Mouse (Mus musculus) kidney, embryonic 14.5 days (tissue): ENCODE measurements at regions not wholly inside any gene's neighbourhood (a gene's known extent, or its start where the extent isn't known, plus 50 kb on each side); places are given as distances from the start of the nearest gene placed in this dataset.

Experiments
- ATAC-seq: fragments of 200-750 bp; cut with Nextera tagmentation; 2 replicates; pipeline ENCODE4 v1.8.0; 2017; ENCODE audit warnings: moderate number of reproducible peaks, mild to moderate bottlenecking, moderate TSS enrichment, moderate library complexity; ENCODE audit not compliant: low FRiP score, low TSS enrichment
- H3K27ac ChIP-seq: fragments of 300-500 bp; sonication (generic); 2 replicates; pipeline ENCODE4 v1.5.1; 2014; ENCODE audit warnings: low read depth, mild to moderate bottlenecking, low read length, moderate library complexity, mixed read lengths
- H3K27me3 ChIP-seq: fragments of 300-500 bp; sonication (generic); 2 replicates; pipeline ENCODE4 v1.6.1; 2014; ENCODE audit warnings: mild to moderate bottlenecking, low read length; ENCODE audit not compliant: control insufficient read depth, insufficient read depth
- H3K36me3 ChIP-seq: fragments of 300-500 bp; sonication (generic); 2 replicates; pipeline ENCODE4 v1.6.1; 2014; ENCODE audit warnings: low read length, mixed read lengths; ENCODE audit not compliant: control insufficient read depth, insufficient read depth
- H3K4me1 ChIP-seq: fragments of 300-500 bp; sonication (generic); 2 replicates; pipeline ENCODE4 v1.6.1; 2014; ENCODE audit warnings: low read length, mixed read lengths; ENCODE audit not compliant: control insufficient read depth, insufficient read depth
- H3K4me2 ChIP-seq: fragments of 300-500 bp; sonication (generic); replicated peaks from 2 replicates; pipeline ENCODE4 v1.6.1; 2014; ENCODE audit warnings: low read depth, mild to moderate bottlenecking, low read length
- H3K4me3 ChIP-seq: fragments of 300-500 bp; sonication (generic); 2 replicates; pipeline ENCODE4 v1.5.1; 2014; ENCODE audit warnings: mild to moderate bottlenecking, low read length
- H3K9ac ChIP-seq: fragments of 300-500 bp; sonication (generic); 2 replicates; pipeline ENCODE4 v1.6.1; 2014; ENCODE audit warnings: low read depth, mild to moderate bottlenecking, low read length, moderate library complexity
- H3K9me3 ChIP-seq: fragments of 300-500 bp; sonication (generic); 2 replicates; pipeline ENCODE4 v1.6.1; 2016; ENCODE audit warnings: low read length; ENCODE audit not compliant: control insufficient read depth
- WGBS: fragments of 180-500 bp; shearing (Covaris S2); extraction: QIAGEN DNeasy Blood & Tissue Kit; methylation state at CpG from one replicate; pipeline ENCODE4 v1.1.7; 2014; 5-methylcytosine and 5-hydroxymethylcytosine counted together

DNA sequence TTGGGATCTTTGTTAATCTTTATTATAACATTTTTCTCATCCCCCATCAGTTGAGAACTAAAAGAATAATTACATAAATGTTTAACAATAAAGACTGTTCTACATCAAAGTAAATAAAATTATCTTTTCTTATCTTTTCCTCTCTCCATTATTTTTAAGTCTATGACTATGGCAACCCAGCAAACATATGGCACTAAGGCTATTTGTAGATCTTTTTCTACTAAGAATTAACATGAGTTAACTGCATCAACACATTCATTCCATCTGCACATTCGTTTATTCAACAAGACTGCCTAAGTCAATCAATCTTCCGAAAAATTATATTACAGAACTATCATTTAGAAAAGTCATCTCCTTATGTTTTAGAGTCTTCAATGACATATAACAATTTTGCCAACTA is 300.1 kb downstream of the Lipi start:
- Histone ChIP-seq H3K4me1 (no peaks in the 10 kb centered on the region), H3K4me3 (no peak overlapping the region), H3K4me2 (no peak overlapping the region), H3K27ac (no peak overlapping the region), H3K36me3 (no peaks in the 10 kb centered on the region), H3K9me3 (no peaks in the 10 kb centered on the region), H3K27me3 (no peaks in the 10 kb centered on the region), H3K9ac (no peak overlapping the region)
- 84% methylated on average over 2 of the region's 2 CpGs for WGBS
- no peak for ATAC-seq

DNA sequence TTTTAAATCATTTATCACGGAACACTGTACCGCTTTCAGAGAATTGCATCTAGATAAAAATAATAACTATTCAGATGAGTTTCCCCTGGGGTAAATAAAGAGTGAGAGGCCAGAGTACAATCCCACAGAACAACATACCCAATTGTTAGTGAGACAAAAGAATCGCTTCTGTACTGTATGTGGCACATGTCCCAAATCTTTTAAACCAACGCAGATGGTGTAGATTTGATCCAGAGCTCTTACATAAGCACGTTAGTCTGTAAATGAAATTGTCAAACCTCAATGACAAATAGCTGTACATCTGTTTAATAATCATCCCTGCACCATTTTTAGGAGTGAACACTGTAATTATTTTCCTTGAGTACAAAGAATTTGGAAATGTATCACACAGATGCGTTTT is 322.0 kb downstream of the Lipi start:
- Histone ChIP-seq H3K27ac (no peak overlapping the region), H3K9me3 (no peaks in the 10 kb centered on the region), H3K36me3 (no peaks in the 10 kb centered on the region), H3K9ac (no peak overlapping the region), H3K27me3 (no peaks in the 10 kb centered on the region), H3K4me1 (no peaks in the 10 kb centered on the region), H3K4me2 (no peak overlapping the region), H3K4me3 (no peak overlapping the region)
- 91% methylated on average over 6 of the region's 6 CpGs for WGBS
- ATAC-seq = no peak

DNA sequence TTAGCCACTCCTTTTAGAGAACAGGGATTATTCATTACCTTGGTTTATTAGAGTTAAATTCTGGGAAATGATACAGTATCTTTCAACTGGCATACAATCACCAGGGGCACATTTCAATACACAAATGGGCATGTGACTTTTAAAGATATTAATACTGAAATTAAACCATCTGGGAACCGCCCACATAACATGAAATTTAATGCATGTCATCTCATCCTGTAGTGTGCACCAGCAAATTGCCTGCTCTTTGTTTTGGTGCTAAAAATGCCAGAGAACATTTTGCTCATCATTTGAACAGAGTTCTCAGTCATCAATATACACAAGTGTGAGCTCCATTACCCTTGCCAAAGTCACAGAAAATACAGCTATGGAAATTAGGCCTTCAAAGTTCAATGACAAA is 330.9 kb downstream of the Lipi start:
- no peaks in the 10 kb centered on the region for H3K36me3 ChIP-seq
- no peak overlapping the region for H3K9ac ChIP-seq
- no peak overlapping the region for H3K4me2 ChIP-seq
- no peak overlapping the region for H3K4me3 ChIP-seq
- no peak overlapping the region for H3K27ac ChIP-seq
- no peaks in the 10 kb centered on the region for H3K9me3 ChIP-seq
- WGBS = 80% methylated on average over 1 of the region's 1 CpGs
- ATAC-seq = no peak
- no peaks in the 10 kb centered on the region for H3K27me3 ChIP-seq
- no peaks in the 10 kb centered on the region for H3K4me1 ChIP-seq

DNA sequence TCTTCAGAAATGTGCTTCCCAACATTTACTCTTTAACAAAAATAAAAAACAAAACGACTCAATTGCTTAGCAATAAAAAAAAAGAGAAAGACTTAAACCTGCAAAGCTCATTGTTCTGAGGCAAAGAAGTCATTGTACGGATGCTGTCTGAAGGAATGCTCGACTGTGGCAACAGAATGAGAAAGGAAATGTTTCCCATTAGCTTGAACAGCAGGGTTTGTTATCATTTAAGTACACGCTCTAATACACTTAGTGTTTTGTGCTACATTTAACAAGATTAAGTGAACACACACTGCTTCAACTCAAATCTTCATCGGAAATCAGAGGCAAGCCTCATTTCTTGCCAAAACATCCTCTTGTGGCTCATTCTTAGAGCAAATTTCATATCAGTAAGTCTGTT is 336.7 kb downstream of the Lipi start:
- Histone ChIP-seq H3K4me3 (no peak overlapping the region), H3K27me3 (no peaks in the 10 kb centered on the region), H3K9me3 (no peaks in the 10 kb centered on the region), H3K36me3 (no peaks in the 10 kb centered on the region), H3K9ac (no peak overlapping the region), H3K4me1 (no peaks in the 10 kb centered on the region), H3K27ac (no peak overlapping the region), H3K4me2 (no peak overlapping the region)
- no peak for ATAC-seq
- WGBS = 59% methylated on average over 5 of the region's 5 CpGs

DNA sequence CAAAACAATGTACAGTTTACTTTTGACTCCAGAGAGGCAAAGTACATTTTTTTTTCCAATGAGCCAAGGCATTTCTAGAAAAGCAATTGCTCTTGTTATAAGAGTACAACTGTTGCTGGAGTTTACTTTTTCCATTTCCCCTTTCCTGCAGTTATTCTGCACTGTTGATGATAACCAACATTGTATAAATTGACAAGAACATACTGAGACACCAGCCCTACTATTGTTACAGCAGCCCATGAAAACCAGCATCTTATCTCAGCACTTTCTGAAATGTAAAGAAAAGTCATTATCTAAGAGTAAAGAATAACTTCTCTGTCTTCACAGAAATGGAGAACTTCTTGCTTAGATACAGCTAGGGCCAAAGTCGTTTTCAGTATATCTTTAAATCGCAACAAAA is 345.5 kb downstream of the Lipi start:
- ATAC-seq = no peak
- Histone ChIP-seq H3K4me1 (no peaks in the 10 kb centered on the region), H3K9ac (no peak overlapping the region), H3K4me2 (no peak overlapping the region), H3K9me3 (no peaks in the 10 kb centered on the region), H3K4me3 (no peak overlapping the region), H3K36me3 (no peaks in the 10 kb centered on the region), H3K27ac (no peak overlapping the region), H3K27me3 (no peaks in the 10 kb centered on the region)
- WGBS = 90% methylated on average over 2 of the region's 2 CpGs

DNA sequence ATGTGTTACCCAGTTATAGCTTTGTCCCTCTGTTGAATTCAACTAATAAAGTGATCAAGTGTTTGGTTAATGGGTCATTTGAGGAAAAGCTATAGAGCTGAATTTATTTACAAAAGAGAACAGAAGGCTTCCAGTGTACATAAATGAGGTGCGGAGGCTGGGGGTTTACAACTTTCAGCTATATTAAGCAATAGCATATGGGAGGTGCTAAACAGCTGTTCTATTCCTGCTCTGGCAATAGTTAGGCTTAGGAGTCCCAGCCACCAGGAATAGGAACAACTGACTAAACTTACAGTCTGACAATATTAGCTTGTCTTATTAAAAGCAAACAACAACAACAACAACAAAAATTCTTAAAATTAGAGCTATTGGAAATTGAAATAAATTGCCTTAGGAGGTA is 353.7 kb downstream of the Lipi start:
- Histone ChIP-seq H3K36me3 (no peaks in the 10 kb centered on the region), H3K9ac (no peak overlapping the region), H3K27ac (no peak overlapping the region), H3K27me3 (no peaks in the 10 kb centered on the region), H3K4me1 (no peaks in the 10 kb centered on the region), H3K9me3 (no peaks in the 10 kb centered on the region), H3K4me2 (no peak overlapping the region), H3K4me3 (no peak overlapping the region)
- WGBS = 87% methylated on average over 1 of the region's 1 CpGs
- ATAC-seq = no peak

DNA sequence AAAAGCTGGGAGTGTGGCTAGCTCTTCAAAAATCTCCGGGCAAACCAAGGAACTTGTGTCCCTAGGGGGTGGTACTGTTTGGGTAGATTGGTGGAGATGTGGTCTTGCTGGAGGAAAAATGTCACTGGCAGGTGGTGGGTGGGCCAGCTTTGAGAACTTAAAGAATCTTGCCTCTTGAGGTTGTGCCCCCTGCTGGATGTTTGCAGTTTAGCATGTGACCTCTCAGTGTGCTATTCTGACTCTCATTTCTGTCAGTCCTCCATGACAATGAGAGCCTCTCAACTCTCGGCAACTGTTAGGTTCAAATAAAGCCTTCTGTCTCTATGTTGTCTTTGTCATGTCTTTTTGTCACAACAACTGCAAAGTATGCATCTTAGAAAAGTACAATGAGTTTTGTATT is 392.5 kb downstream of the Lipi start:
- WGBS = 82% methylated on average over 2 of the region's 2 CpGs
- Histone ChIP-seq H3K9ac (no peak overlapping the region), H3K27ac (no peak overlapping the region), H3K27me3 (no peaks in the 10 kb centered on the region), H3K4me1 (no peaks in the 10 kb centered on the region), H3K36me3 (no peaks in the 10 kb centered on the region), H3K4me3 (no peak overlapping the region), H3K4me2 (no peak overlapping the region), H3K9me3 (no peaks in the 10 kb centered on the region)
- ATAC-seq = no peak

DNA sequence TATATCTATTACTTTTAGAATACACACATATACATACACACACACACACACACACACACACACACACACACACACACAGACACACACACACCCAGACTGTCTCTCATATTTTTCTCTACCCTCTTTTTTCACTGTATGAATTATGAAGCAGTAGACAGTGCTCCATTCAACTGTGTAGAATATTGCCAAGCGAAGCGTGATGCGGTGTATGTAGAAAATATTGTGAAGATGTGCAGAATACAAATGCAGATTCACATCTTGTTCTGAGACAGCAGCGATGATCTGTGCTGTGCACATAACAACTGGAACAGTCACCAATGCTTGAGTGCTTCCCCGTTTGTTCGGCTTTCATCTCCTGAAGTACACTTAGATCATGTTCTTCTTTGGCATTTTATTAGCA is 395.5 kb downstream of the Lipi start:
- Histone ChIP-seq H3K4me1 (no peaks in the 10 kb centered on the region), H3K27me3 (no peaks in the 10 kb centered on the region), H3K9me3 (no peaks in the 10 kb centered on the region), H3K27ac (no peak overlapping the region), H3K4me2 (no peak overlapping the region), H3K36me3 (no peaks in the 10 kb centered on the region), H3K9ac (no peak overlapping the region), H3K4me3 (no peak overlapping the region)
- no peak for ATAC-seq
- WGBS = 89% methylated on average over 6 of the region's 6 CpGs

DNA sequence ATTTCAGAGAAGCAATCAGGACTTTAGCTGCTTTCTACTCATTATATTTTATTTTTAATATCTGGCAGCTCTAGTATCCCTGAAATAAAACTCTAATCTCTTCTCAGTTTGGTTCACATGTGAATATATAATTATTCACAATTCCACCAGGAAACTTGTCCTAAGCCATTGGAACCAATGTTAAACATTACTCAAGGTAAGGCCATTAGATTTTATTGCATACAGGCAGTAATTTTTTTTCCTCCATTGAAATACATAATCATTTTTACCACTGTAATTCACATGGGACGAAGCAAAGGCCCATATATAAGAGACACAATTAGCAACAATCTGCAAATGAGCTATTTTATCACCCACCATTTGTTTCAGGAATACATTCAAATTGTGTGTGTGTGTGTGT is 419.8 kb downstream of the Lipi start:
- ATAC-seq = no peak
- no peaks in the 10 kb centered on the region for H3K4me1 ChIP-seq
- H3K4me3 ChIP-seq = no peak overlapping the region
- no peak overlapping the region for H3K4me2 ChIP-seq
- 61% methylated on average over 1 of the region's 1 CpGs for WGBS
- no peak overlapping the region for H3K9ac ChIP-seq
- no peaks in the 10 kb centered on the region for H3K9me3 ChIP-seq
- H3K36me3 ChIP-seq = no peaks in the 10 kb centered on the region
- no peak overlapping the region for H3K27ac ChIP-seq
- no peaks in the 10 kb centered on the region for H3K27me3 ChIP-seq
